Mouse (Mus musculus): Measurements from ENCODE around the gene Sphkap. TPM values are rescaled to one million over a fixed set of nuclear protein-coding genes. Genes with fewer than 3 reads are reported as not detected.

The Sphkap gene
- polyA plus RNA-seq, 1 experiment, result not detected

- H3K4me1 ChIP-seq (ENCODE audit: control insufficient read depth), result no peaks in the 10 kb centered on the region
- TF ChIP-seq GATA1 (IDR thresholded peaks at IDR 0.05; ENCODE audit: low read length) (no peak), TAL1 (IDR thresholded peaks at IDR 0.05; ENCODE audit: low read length) (no peak)
- H3K27me3 ChIP-seq (ENCODE audit: control insufficient read depth), result no peaks in the 10 kb centered on the region
- no peaks in the 10 kb centered on the region for H3K36me3 ChIP-seq (ENCODE audit: control insufficient read depth)
- H3K4me3 ChIP-seq (replicated peaks), result no peak overlapping the region
- no peaks in the 10 kb centered on the region for H3K9me3 ChIP-seq (ENCODE audit: control insufficient read depth, low read length)
Measured at GRCm38 (mm10) chr1:83395559-83395958, 12.4 kb downstream of the Sphkap start.

DNA sequence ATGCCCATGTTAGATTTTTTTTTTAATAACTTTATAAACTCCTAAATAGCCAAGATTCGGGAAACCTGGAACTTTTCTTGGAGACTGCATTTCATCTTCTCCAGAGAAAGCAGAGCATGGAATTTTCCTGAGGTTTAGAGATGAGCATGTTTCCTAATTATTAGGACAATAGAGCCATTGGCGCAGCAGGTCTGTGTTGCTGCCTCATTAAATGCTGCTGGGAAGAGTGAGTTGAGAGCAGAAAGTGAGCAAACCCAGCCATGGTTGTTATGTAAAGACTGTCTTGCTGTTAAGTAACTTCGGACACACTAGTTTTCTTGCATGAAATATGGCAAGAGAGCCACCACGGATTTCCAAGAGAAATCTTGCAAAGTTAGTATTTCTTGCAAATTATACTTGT is 18.6 kb downstream of the Sphkap start:
- TF ChIP-seq TAL1 (IDR thresholded peaks at IDR 0.05; ENCODE audit: low read length) (no peak), GATA1 (IDR thresholded peaks at IDR 0.05; ENCODE audit: low read length) (no peak)
- Histone ChIP-seq H3K4me1 (ENCODE audit: control insufficient read depth) (no peaks in the 10 kb centered on the region), H3K36me3 (ENCODE audit: control insufficient read depth) (no peaks in the 10 kb centered on the region), H3K9me3 (ENCODE audit: control insufficient read depth, low read length) (no peaks in the 10 kb centered on the region), H3K27me3 (ENCODE audit: control insufficient read depth) (no peaks in the 10 kb centered on the region), H3K4me3 (replicated peaks) (no peak overlapping the region)

GRCm38 (mm10) chr1:83377404-83377803 is 30.6 kb downstream of the Sphkap start:
- H3K4me3 ChIP-seq (replicated peaks), result no peak overlapping the region
- TF ChIP-seq GATA1 (IDR thresholded peaks at IDR 0.05; ENCODE audit: low read length) (no peak), TAL1 (IDR thresholded peaks at IDR 0.05; ENCODE audit: low read length) (no peak)
- no peaks in the 10 kb centered on the region for H3K36me3 ChIP-seq (ENCODE audit: control insufficient read depth)
- no peaks in the 10 kb centered on the region for H3K9me3 ChIP-seq (ENCODE audit: control insufficient read depth, low read length)
- H3K4me1 ChIP-seq (ENCODE audit: control insufficient read depth), result no peaks in the 10 kb centered on the region
- H3K27me3 ChIP-seq (ENCODE audit: control insufficient read depth), result no peaks in the 10 kb centered on the region

GRCm38 (mm10) chr1:83366456-83366855 is 41.5 kb downstream of the Sphkap start:
- Histone ChIP-seq H3K9me3 (ENCODE audit: control insufficient read depth, low read length) (no peaks in the 10 kb centered on the region; the same call in 1 of the 2 replicates), H3K4me3 (replicated peaks) (no peak overlapping the region), H3K27me3 (ENCODE audit: control insufficient read depth) (no peaks in the 10 kb centered on the region), H3K4me1 (ENCODE audit: control insufficient read depth) (no peaks in the 10 kb centered on the region), H3K36me3 (ENCODE audit: control insufficient read depth) (no peaks in the 10 kb centered on the region)
- TF ChIP-seq GATA1 (IDR thresholded peaks at IDR 0.05; ENCODE audit: low read length) (no peak), TAL1 (IDR thresholded peaks at IDR 0.05; ENCODE audit: low read length) (no peak)

GRCm38 (mm10) chr1:83362168-83362567 is 45.8 kb downstream of the Sphkap start:
- H3K27me3 ChIP-seq (ENCODE audit: control insufficient read depth), result no peaks in the 10 kb centered on the region
- H3K36me3 ChIP-seq (ENCODE audit: control insufficient read depth), result no peaks in the 10 kb centered on the region
- TF ChIP-seq TAL1 (IDR thresholded peaks at IDR 0.05; ENCODE audit: low read length), result no peak
- no peak for TF ChIP-seq GATA1 (IDR thresholded peaks at IDR 0.05; ENCODE audit: low read length)
- no peak overlapping the region for H3K4me3 ChIP-seq (replicated peaks)
- H3K4me1 ChIP-seq (ENCODE audit: control insufficient read depth), result no peaks in the 10 kb centered on the region
- no peaks in the 10 kb centered on the region; the same call in 1 of the 2 replicates for H3K9me3 ChIP-seq (ENCODE audit: control insufficient read depth, low read length)

- Histone ChIP-seq H3K9me3 (ENCODE audit: control insufficient read depth, low read length) (peaks cover 4% of the 10 kb centered on the region; the same call in 1 of the 2 replicates), H3K4me1 (ENCODE audit: control insufficient read depth) (no peaks in the 10 kb centered on the region), H3K4me3 (replicated peaks) (no peak overlapping the region), H3K27me3 (ENCODE audit: control insufficient read depth) (no peaks in the 10 kb centered on the region), H3K36me3 (ENCODE audit: control insufficient read depth) (no peaks in the 10 kb centered on the region)
- no peak for TF ChIP-seq GATA1 (IDR thresholded peaks at IDR 0.05; ENCODE audit: low read length)
- no peak for TF ChIP-seq TAL1 (IDR thresholded peaks at IDR 0.05; ENCODE audit: low read length)
Measured at GRCm38 (mm10) chr1:83346453-83346852, 61.5 kb downstream of the Sphkap start.

- H3K9me3 ChIP-seq (ENCODE audit: control insufficient read depth, low read length), result peaks cover 4% of the 10 kb centered on the region; the same call in 1 of the 2 replicates
- TF ChIP-seq GATA1 (IDR thresholded peaks at IDR 0.05; ENCODE audit: low read length), result no peak
- no peak for TF ChIP-seq TAL1 (IDR thresholded peaks at IDR 0.05; ENCODE audit: low read length)
- H3K4me1 ChIP-seq (ENCODE audit: control insufficient read depth), result no peaks in the 10 kb centered on the region
- H3K27me3 ChIP-seq (ENCODE audit: control insufficient read depth), result no peaks in the 10 kb centered on the region
- no peaks in the 10 kb centered on the region for H3K36me3 ChIP-seq (ENCODE audit: control insufficient read depth)
- H3K4me3 ChIP-seq (replicated peaks), result no peak overlapping the region
Measured at GRCm38 (mm10) chr1:83345572-83345971, 62.4 kb downstream of the Sphkap start.

DNA sequence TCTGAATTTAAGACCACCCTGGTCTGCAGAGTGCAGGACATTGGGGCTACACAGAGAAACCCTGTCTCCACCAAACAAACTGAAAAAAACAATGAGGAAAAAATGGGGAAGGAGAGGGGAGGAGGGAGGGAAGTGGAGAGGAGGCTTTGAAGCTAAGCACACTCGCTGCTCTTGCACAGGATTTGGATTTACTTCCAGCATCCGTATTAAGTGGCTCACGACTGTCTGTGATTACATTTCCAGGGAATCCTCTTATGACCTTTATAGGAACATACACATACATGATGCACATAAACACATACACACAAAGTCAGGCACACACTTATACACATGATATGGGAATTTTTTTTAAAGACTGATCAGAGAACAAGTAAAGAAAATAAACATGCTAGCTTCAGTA is 62.9 kb downstream of the Sphkap start:
- Histone ChIP-seq H3K4me3 (replicated peaks) (no peak overlapping the region), H3K36me3 (ENCODE audit: control insufficient read depth) (no peaks in the 10 kb centered on the region), H3K9me3 (ENCODE audit: control insufficient read depth, low read length) (peaks cover 4% of the 10 kb centered on the region; the same call in 1 of the 2 replicates), H3K27me3 (ENCODE audit: control insufficient read depth) (no peaks in the 10 kb centered on the region), H3K4me1 (ENCODE audit: control insufficient read depth) (no peaks in the 10 kb centered on the region)
- no peak for TF ChIP-seq TAL1 (IDR thresholded peaks at IDR 0.05; ENCODE audit: low read length)
- no peak for TF ChIP-seq GATA1 (IDR thresholded peaks at IDR 0.05; ENCODE audit: low read length)

- no peak for TF ChIP-seq GATA1 (IDR thresholded peaks at IDR 0.05; ENCODE audit: low read length)
- no peak for TF ChIP-seq TAL1 (IDR thresholded peaks at IDR 0.05; ENCODE audit: low read length)
- no peaks in the 10 kb centered on the region for H3K4me1 ChIP-seq (ENCODE audit: control insufficient read depth)
- H3K9me3 ChIP-seq (ENCODE audit: control insufficient read depth, low read length), result peaks cover 4% of the 10 kb centered on the region; the same call in 1 of the 2 replicates
- H3K36me3 ChIP-seq (ENCODE audit: control insufficient read depth), result no peaks in the 10 kb centered on the region
- H3K4me3 ChIP-seq (replicated peaks), result no peak overlapping the region
- no peaks in the 10 kb centered on the region for H3K27me3 ChIP-seq (ENCODE audit: control insufficient read depth)
Measured at GRCm38 (mm10) chr1:83342726-83343250, 65.2 kb downstream of the Sphkap start.

- Histone ChIP-seq H3K27me3 (ENCODE audit: control insufficient read depth) (no peaks in the 10 kb centered on the region), H3K4me3 (replicated peaks) (no peak overlapping the region)
- no peak for TF ChIP-seq TAL1 (IDR thresholded peaks at IDR 0.05; ENCODE audit: low read length)
- no peak for TF ChIP-seq GATA1 (IDR thresholded peaks at IDR 0.05; ENCODE audit: low read length)
Measured at GRCm38 (mm10) chr1:83339358-83339757, 68.6 kb downstream of the Sphkap start.

More at GRCm38 (mm10) chr1:83339358-83339757, 68.6 kb downstream of the Sphkap start:
- no peaks in the 10 kb centered on the region for H3K36me3 ChIP-seq (ENCODE audit: control insufficient read depth)
- peaks cover 13% of the 10 kb centered on the region for H3K9me3 ChIP-seq (ENCODE audit: control insufficient read depth, low read length)
- H3K4me1 ChIP-seq (ENCODE audit: control insufficient read depth), result no peaks in the 10 kb centered on the region
